Mouse (Mus musculus) cortical plate, adult 2 months (tissue): ENCODE data around the gene Klk12.

Experiments used
- CTCF ChIP-seq: fragments of 200-500 bp; IDR thresholded peaks from 2 replicates; pipeline ENCODE4 v1.5.1; 2011; ENCODE audit warnings: mild to moderate bottlenecking, control low read depth, low read length; ENCODE audit not compliant: insufficient read depth; ENCODE audit errors: extremely low read depth
- POLR2A ChIP-seq: fragments of 200-500 bp; IDR thresholded peaks from 2 replicates; pipeline ENCODE4 v1.6.1; 2011; ENCODE audit warnings: mild to moderate bottlenecking, low read length, control low read depth; ENCODE audit not compliant: insufficient read depth; ENCODE audit errors: extremely low read depth

DNA sequence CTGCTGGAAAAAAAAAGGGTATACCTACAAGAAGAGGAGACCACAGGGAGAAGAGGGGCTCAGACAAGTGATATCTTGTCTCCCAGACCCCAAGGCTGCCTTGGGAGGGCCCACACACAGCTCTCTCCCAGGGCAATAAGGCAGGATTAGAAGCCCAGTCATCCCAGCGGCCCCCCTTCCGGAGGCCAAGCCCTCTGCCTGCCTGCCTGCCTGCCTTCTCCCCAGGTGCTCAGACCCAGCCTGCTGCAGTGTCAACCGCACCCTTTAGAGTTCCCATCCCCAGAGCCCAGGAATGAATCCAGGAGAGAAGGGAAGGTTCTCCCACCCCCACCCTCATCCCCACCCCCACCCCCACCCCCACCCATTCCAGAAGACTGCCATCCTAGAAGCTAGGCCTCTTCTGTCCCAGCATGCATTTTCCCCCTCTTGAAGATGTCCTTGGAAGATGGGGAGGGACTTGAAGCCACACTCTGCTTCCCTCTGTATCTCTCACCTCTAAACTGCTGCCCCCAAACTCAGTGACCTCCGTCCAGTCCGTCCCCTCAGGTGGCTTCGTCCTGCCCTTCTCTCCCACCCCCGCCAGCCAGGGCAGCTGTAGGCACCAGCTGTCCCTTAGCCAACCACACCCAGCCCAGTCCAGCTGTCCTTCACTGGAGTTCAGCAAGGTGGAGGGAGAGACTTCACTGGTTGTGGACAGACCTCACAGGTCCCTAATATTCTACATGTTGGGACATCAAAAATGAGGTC, 6.8 kb downstream of the Klk12 start:
- TF ChIP-seq CTCF: no peak
- TF ChIP-seq POLR2A: no peak
